In genomic region chr15:11479166-11479944, GRCm38 (mm10) we compare ENCODE assay signal across 14 mouse cellular contexts.
DNase-seq lines count a peak whose midpoint lies in the region; ATAC-seq lines count a peak whose summit lies in the region.
"Had no signal": no experiment of that assay in that cellular context is flagged by ENCODE, and none has a peak within 500 bp of the region (broad histone marks: within the 10 kb centered on the region; RNA-seq: fewer than 3 reads in every experiment).

No protein-coding gene starts in this region.

- WGBS in forebrain, embryonic 15.5 days: 62% methylated on average over 14 of the region's 14 CpGs
- 84% methylated on average over 14 of the region's 14 CpGs for WGBS in forebrain, embryonic 10.5 days

- H3K36me3 ChIP-seq in forebrain, embryonic 15.5 days: no peaks in the 10 kb centered on the region
- H3K36me3 ChIP-seq in forebrain, embryonic 10.5 days (replicated peaks): no peaks in the 10 kb centered on the region
- H3K36me3 ChIP-seq: heart, embryonic 12.5 days; limb, embryonic 12.5 days; lung, embryonic 15.5 days had no signal

- no peaks in the 10 kb centered on the region for H3K27me3 ChIP-seq in forebrain, embryonic 15.5 days
- H3K27me3 ChIP-seq in forebrain, embryonic 10.5 days (ENCODE audit: poor library complexity, severe bottlenecking): no peaks in the 10 kb centered on the region
- H3K27me3 ChIP-seq: heart, embryonic 12.5 days; lung, embryonic 15.5 days had no signal

- H3K4me1 ChIP-seq in forebrain, embryonic 15.5 days: peaks cover 5% of the 10 kb centered on the region; the same call in 1 of the 2 replicates
- H3K4me1 ChIP-seq in forebrain, embryonic 10.5 days: no peaks in the 10 kb centered on the region
- H3K4me1 ChIP-seq: heart, embryonic 12.5 days; lung, embryonic 15.5 days had no signal

- H3K9me3 ChIP-seq in forebrain, embryonic 15.5 days: no peaks in the 10 kb centered on the region
- H3K9me3 ChIP-seq in forebrain, embryonic 10.5 days: no peaks in the 10 kb centered on the region
- H3K9me3 ChIP-seq: heart, embryonic 12.5 days; limb, embryonic 12.5 days; lung, embryonic 15.5 days had no signal

- 0 out of 2 replicates have a peak, but pooled peaks have one; percentile 38 for ATAC-seq in forebrain, embryonic 15.5 days (replicated peaks)

- intact Hi-C loops in left cerebral cortex, postnatal 36 days (cut with DNase I): no loop called here

- no peak overlapping the region for H3K27ac ChIP-seq in forebrain, embryonic 15.5 days (replicated peaks)
- H3K27ac ChIP-seq in forebrain, embryonic 10.5 days: no peak overlapping the region
- H3K27ac ChIP-seq: limb, embryonic 12.5 days; lung, embryonic 15.5 days had no signal

- no peak overlapping the region for H3K9ac ChIP-seq in forebrain, embryonic 15.5 days (replicated peaks)
- H3K9ac ChIP-seq: heart, embryonic 12.5 days; limb, embryonic 12.5 days; lung, embryonic 15.5 days had no signal

- DNase-seq in forebrain, embryonic 10.5 days (ENCODE audit: extremely low spot score, low spot score): no peak
- DNase-seq in left cerebral cortex, postnatal 36 days (ENCODE audit: low spot score in 2 of 2): peak; percentile 6 to 12
- no peak for DNase-seq in left cerebral cortex, adult 8-10 months (ENCODE audit: low spot score in 2 of 2)
- peak; percentile 9 to 42 for DNase-seq in layer of hippocampus, adult 8-10 months (ENCODE audit: low spot score in 2 of 2)
- DNase-seq in right cerebral cortex, postnatal 36 days (ENCODE audit: low spot score in 2 of 2): peak; percentile 3 to 4
- no peak for DNase-seq in urinary bladder, postnatal 25 days (ENCODE audit: low spot score)
- DNase-seq in spleen, postnatal 36 days (ENCODE audit: low spot score in 2 of 2): no peak
- DNase-seq: cerebellum, postnatal 36 days; gastrocnemius, postnatal 10 days; thymus, adult 2 months had no signal

- H3K4me2 ChIP-seq in forebrain, embryonic 15.5 days (replicated peaks): no peak overlapping the region
- H3K4me2 ChIP-seq: heart, embryonic 12.5 days; limb, embryonic 12.5 days; lung, embryonic 15.5 days had no signal

- no peak overlapping the region for H3K4me3 ChIP-seq in forebrain, embryonic 15.5 days
- H3K4me3 ChIP-seq in forebrain, embryonic 10.5 days: no peak overlapping the region
- H3K4me3 ChIP-seq: heart, embryonic 12.5 days; limb, embryonic 12.5 days; lung, embryonic 15.5 days had no signal

Comparison
In these comparisons a context has a peak if more than half of its experiments do, and no peak if none do; other contexts are left out.
1. DNase-seq: peak in left cerebral cortex, postnatal 36 days (2 of 2), layer of hippocampus, adult 8-10 months (2 of 2) and right cerebral cortex, postnatal 36 days (2 of 2); none in forebrain, embryonic 10.5 days (single experiment), left cerebral cortex, adult 8-10 months (0 of 2), urinary bladder, postnatal 25 days (single experiment) and spleen, postnatal 36 days (0 of 2).